ENCODE assay signal across 20 mouse cellular contexts in genomic region chr6:38863595-38863994, GRCm38 (mm10). TPM values are rescaled to one million over a fixed set of nuclear protein-coding genes. Genes with fewer than 3 reads are reported as not detected.
A peak's percentile ranks its signal among the peaks of the same experiment; 100 is the strongest.
DNase-seq lines count a peak whose midpoint lies in the region; ATAC-seq and TF ChIP-seq lines count a peak whose summit lies in the region.
"Had no signal": no experiment of that assay in that cellular context is flagged by ENCODE, and none has a peak within 500 bp of the region (broad histone marks: within the 10 kb centered on the region; RNA-seq: fewer than 3 reads in every experiment).

No protein-coding gene starts in this region.

- no peak for TF ChIP-seq RAD21 in MEL (IDR thresholded peaks at IDR 0.05; ENCODE audit: low read depth, low read length)

- no peak for DNase-seq in liver, embryonic 11.5 days (ENCODE audit: low spot score)
- DNase-seq in liver: no peak
- peak; percentile 53 for DNase-seq in MEL (ENCODE audit: low read depth, low spot score)
- no peak for DNase-seq in cerebellum, adult 9-10 months
- DNase-seq in adipocyte (ENCODE audit: low spot score): no peak
- DNase-seq: adrenal gland, adult 2 months; cerebellum, postnatal 14 days; gastrocnemius, postnatal 36 days; kidney, adult 18-20 months; layer of hippocampus, postnatal 36 days; lung, postnatal 14 days; right cerebral cortex, postnatal 25 days; thymus, postnatal 14 days had no signal

- H3K4me3 ChIP-seq in liver, embryonic 11.5 days (ENCODE audit: low read depth, low read length): no peak overlapping the region
- H3K4me3 ChIP-seq in MEL (ENCODE audit: control insufficient read depth in 1 of 2, insufficient read depth in 1 of 2, low read depth in 2 of 2, low read length in 2 of 2): no peak overlapping the region
- H3K4me3 ChIP-seq: embryonic facial prominence, embryonic 12.5 days had no signal

- no peaks in the 10 kb centered on the region for H3K36me3 ChIP-seq in liver, embryonic 11.5 days (ENCODE audit: control insufficient read depth, insufficient read depth, low read length)
- H3K36me3 ChIP-seq in MEL (ENCODE audit: control insufficient read depth in 1 of 2, insufficient read depth in 2 of 2, low read length in 2 of 2): no peaks in the 10 kb centered on the region
- H3K36me3 ChIP-seq: embryonic facial prominence, embryonic 12.5 days had no signal

- H3K4me2 ChIP-seq in liver, embryonic 11.5 days: no peak overlapping the region
- H3K4me2 ChIP-seq: embryonic facial prominence, embryonic 12.5 days had no signal

- H3K9me3 ChIP-seq in liver, embryonic 11.5 days (ENCODE audit: control insufficient read depth, low read length): no peaks in the 10 kb centered on the region
- H3K9me3 ChIP-seq in MEL (replicated peaks; ENCODE audit: insufficient read depth, low read length): no peaks in the 10 kb centered on the region
- H3K9me3 ChIP-seq: embryonic facial prominence, embryonic 12.5 days had no signal

- ATAC-seq in liver, embryonic 11.5 days (replicated peaks; ENCODE audit: low FRiP score): peak; percentile 67
- ATAC-seq in erythroid progenitor cell, adult 5-6 weeks (replicated peaks; ENCODE audit: low FRiP score, poor library complexity, severe bottlenecking): 0 out of 2 replicates have a peak, but pooled peaks have one; percentile 31
- peak; percentile 44 for ATAC-seq in megakaryocyte progenitor cell, adult 5-6 weeks (replicated peaks; ENCODE audit: poor library complexity)
- ATAC-seq: forebrain, embryonic 16.5 days; hindbrain, embryonic 16.5 days had no signal

- TF ChIP-seq EP300 in MEL (IDR thresholded peaks at IDR 0.05; ENCODE audit: low read depth in 1 of 2, low read length in 2 of 2): no peak

- no peaks in the 10 kb centered on the region for H3K27me3 ChIP-seq in liver, embryonic 11.5 days (replicated peaks; ENCODE audit: control insufficient read depth, insufficient read depth, low read length)
- no peaks in the 10 kb centered on the region for H3K27me3 ChIP-seq in MEL (ENCODE audit: control insufficient read depth in 1 of 2, insufficient read depth in 2 of 2, low read length in 2 of 2)
- H3K27me3 ChIP-seq: CH12.LX; embryonic facial prominence, embryonic 12.5 days had no signal

- H3K9ac ChIP-seq in liver, embryonic 11.5 days (ENCODE audit: low read depth, low read length): no peak overlapping the region
- H3K9ac ChIP-seq in MEL (ENCODE audit: control insufficient read depth, low read depth, low read length, poor library complexity, severe bottlenecking): no peak overlapping the region
- H3K9ac ChIP-seq: embryonic facial prominence, embryonic 12.5 days had no signal

- TF ChIP-seq CTCF in MEL (IDR thresholded peaks at IDR 0.05 in 2 of 3, conservative IDR thresholded peaks at IDR 0.05 in 1 of 3; ENCODE audit: control insufficient read depth in 1 of 3, insufficient read depth in 1 of 3, low read depth in 2 of 3, low read length in 3 of 3, poor library complexity in 1 of 3, severe bottlenecking in 1 of 3): no peak

- H3K4me1 ChIP-seq in liver, embryonic 11.5 days (replicated peaks; ENCODE audit: control insufficient read depth, insufficient read depth, low read length): peaks cover 74% of the 10 kb centered on the region
- H3K4me1 ChIP-seq in MEL (ENCODE audit: control insufficient read depth in 1 of 2, insufficient read depth in 2 of 2, low read length in 2 of 2): peaks cover 0 to 9% of the 10 kb centered on the region in 2 experiments; a peak in 3 of 4 replicates

- H3K27ac ChIP-seq in liver, embryonic 11.5 days (ENCODE audit: low read depth, low read length): no peak overlapping the region; the same call in 1 of the 2 replicates
- H3K27ac ChIP-seq in MEL (ENCODE audit: control insufficient read depth, low read depth, low read length): no peak overlapping the region
- H3K27ac ChIP-seq: embryonic facial prominence, embryonic 12.5 days; kidney, postnatal 0 days had no signal

- peaks cover 2% of the 10 kb centered on the region; the same call in 1 of the 2 replicates for H3K79me2 ChIP-seq in MEL (ENCODE audit: control insufficient read depth, insufficient read depth, low read length, poor library complexity)

- WGBS in liver, embryonic 11.5 days: 40% methylated on average over 3 of the region's 3 CpGs

- no peak for TF ChIP-seq POLR2A in MEL (IDR thresholded peaks at IDR 0.05; ENCODE audit: control insufficient read depth in 1 of 2, insufficient read depth in 1 of 2, low read depth in 1 of 2, low read length in 2 of 2, poor library complexity in 1 of 2)

TF ChIP-seq in MEL, 35 proteins besides CTCF, POLR2A, EP300 and RAD21:
- TF ChIP-seq TCF12 (IDR thresholded peaks at IDR 0.05; ENCODE audit: low read depth, low read length) (0 out of 2 replicates have a peak, but pooled peaks have one; percentile 10), POLR2AphosphoS2 (IDR thresholded peaks at IDR 0.05; ENCODE audit: low read length) (no peak), ELF1 (IDR thresholded peaks at IDR 0.05; ENCODE audit: low read depth, low read length) (no peak), POLR2AphosphoS5 (IDR thresholded peaks at IDR 0.05; ENCODE audit: borderline replicate concordance, low read depth, low read length) (no peak), UBTF (IDR thresholded peaks at IDR 0.05; ENCODE audit: borderline replicate concordance, insufficient read depth, low read depth, low read length) (no peak), MAX (IDR thresholded peaks at IDR 0.05; ENCODE audit: low read length) (no peak), CHD2 (IDR thresholded peaks at IDR 0.05; ENCODE audit: low read length) (no peak), TBP (IDR thresholded peaks at IDR 0.05; ENCODE audit: low read depth, low read length) (no peak), ZNF384 (IDR thresholded peaks at IDR 0.05; ENCODE audit: low read depth, low read length) (peak; percentile 83), SMC3 (IDR thresholded peaks at IDR 0.05; ENCODE audit: low read depth, low read length) (no peak)

RNA-seq across cellular contexts. Expression of gene Tbxas1, which starts 11.6 kb away (rescaled TPM):
- polyA plus RNA-seq in liver, embryonic 11.5 days (2014; fragmentation: Nextera tagmentation; extraction: Ambion mirVana): 11.5 and 12.0 TPM in 2 replicates
- 0.54 and 0.65 TPM in 2 replicates for total RNA-seq in MEL (2012; rRNA removed)
- 1 to 10 TPM in 1 of 2 experiments, not detected in 1; 2.7 TPM for polyA plus RNA-seq in MEL (2012; ENCODE audit: insufficient read depth in 1 of 2, insufficient read length in 2 of 2, low read depth in 1 of 2, low replicate concordance in 2 of 2, missing spikeins in 1 of 2)
- 18.7 and 18.9 TPM in 2 replicates for total RNA-seq in erythroid progenitor cell, adult 5-6 weeks (2015; ENCODE audit: low replicate concordance)
- total RNA-seq in erythroid progenitor cell, adult 5-6 weeks (2017; ENCODE audit: low replicate concordance): 18.6 and 48.0 TPM in 2 replicates
- 11.3 and 15.9 TPM in 2 replicates for total RNA-seq in megakaryocyte progenitor cell, adult 5-6 weeks (2015)
- total RNA-seq in megakaryocyte progenitor cell, adult 5-6 weeks (2017): 13.1 TPM in 2 replicates
- total RNA-seq: CH12.LX had no signal

RNA-seq across cellular contexts. Expression of gene Hipk2, which starts 12.4 kb away (rescaled TPM):
- polyA plus RNA-seq in liver, embryonic 11.5 days (2014; fragmentation: Nextera tagmentation; extraction: Ambion mirVana): 21.4 and 27.4 TPM in 2 replicates
- total RNA-seq in MEL (2012; rRNA removed): 3.9 and 4.3 TPM in 2 replicates
- 10 to 100 TPM; 14.1 to 85.1 TPM for polyA plus RNA-seq in MEL (2012; ENCODE audit: insufficient read depth in 1 of 2, insufficient read length in 2 of 2, low read depth in 1 of 2, low replicate concordance in 2 of 2, missing spikeins in 1 of 2)
- total RNA-seq in erythroid progenitor cell, adult 5-6 weeks (2015; ENCODE audit: low replicate concordance): 274 and 280 TPM in 2 replicates
- total RNA-seq in erythroid progenitor cell, adult 5-6 weeks (2017; ENCODE audit: low replicate concordance): 160 and 174 TPM in 2 replicates
- total RNA-seq in megakaryocyte progenitor cell, adult 5-6 weeks (2015): 58.0 and 60.1 TPM in 2 replicates
- total RNA-seq in megakaryocyte progenitor cell, adult 5-6 weeks (2017): 9.0 and 12.6 TPM in 2 replicates
